8 mouse cellular contexts compared by ENCODE assay signal in the genomic region with DNA sequence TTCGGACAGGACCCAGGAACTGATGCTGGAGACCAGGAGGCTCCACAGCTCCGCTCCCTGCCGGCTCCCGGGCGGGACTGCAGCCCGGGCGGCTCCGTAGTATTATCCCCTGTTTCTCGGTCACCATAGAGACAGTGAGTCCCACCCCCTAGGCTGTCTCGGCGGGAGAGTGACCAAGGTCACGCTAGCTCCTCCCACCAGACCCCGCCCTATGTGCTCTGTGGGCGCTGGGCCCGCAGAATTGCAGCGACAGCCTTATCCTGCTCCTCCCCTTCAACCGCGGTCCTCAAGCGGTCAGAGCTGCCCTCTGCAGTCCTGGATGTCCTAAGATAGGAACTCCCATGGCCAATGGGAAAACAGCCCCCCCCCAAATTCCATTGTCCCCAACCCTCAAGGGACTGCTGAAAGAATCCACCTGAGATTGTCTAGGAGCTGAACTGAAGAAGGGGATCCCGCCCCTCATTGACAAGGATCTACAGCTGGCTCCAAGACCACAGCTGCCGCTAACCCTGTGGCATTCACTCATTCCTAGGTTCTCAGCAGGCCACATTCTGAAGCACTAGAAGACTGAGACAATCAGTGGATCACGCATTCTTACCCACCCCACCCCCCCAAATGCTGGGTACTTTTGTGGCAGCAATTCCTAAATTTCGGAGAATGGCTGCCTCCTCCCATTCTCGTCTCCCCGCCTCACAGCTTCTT. TPM values are rescaled to one million over a fixed set of nuclear protein-coding genes. Genes with fewer than 3 reads are reported as not detected.
DNase-seq lines count a peak whose midpoint lies in the region; ATAC-seq and TF ChIP-seq lines count a peak whose summit lies in the region.

A gene (minus strand): TSS at position 213 of the 702 bp plus-strand sequence.

- H3K9ac ChIP-seq in forebrain, embryonic 16.5 days (replicated peaks; ENCODE audit: low read depth, low read length) = peak within 1 kb of the TSS; percentile 49
- H3K9ac ChIP-seq in liver, postnatal 0 days (replicated peaks) = no peak within 1 kb of the TSS
- H3K9ac ChIP-seq in neural tube, embryonic 14.5 days (replicated peaks; ENCODE audit: low read depth, low read length) = peak within 1 kb of the TSS; percentile 64

- H3K27ac ChIP-seq in cerebellum, adult 2 months (ENCODE audit: insufficient read depth, low read length) = peak within 1 kb of the TSS; percentile 90
- 0 out of 2 replicates have a peak within 1 kb of the TSS, but pooled peaks have one; percentile 31 for H3K27ac ChIP-seq in forebrain, embryonic 16.5 days (ENCODE audit: low read length)
- H3K27ac ChIP-seq in liver, postnatal 0 days (ENCODE audit: low read depth) = no peak within 1 kb of the TSS
- H3K27ac ChIP-seq in neural tube, embryonic 14.5 days (ENCODE audit: low read depth, low read length) = peak within 1 kb of the TSS; percentile 77
- H3K27ac ChIP-seq in testis, adult 2 months (ENCODE audit: control insufficient read depth, insufficient read depth, low read depth, low read length) = peak within 1 kb of the TSS; percentile 27; the same call in 1 of the 2 replicates

- peak within 1 kb of the TSS; percentile 62 for H3K4me2 ChIP-seq in forebrain, embryonic 16.5 days (ENCODE audit: low read length)
- H3K4me2 ChIP-seq in liver, postnatal 0 days (ENCODE audit: low read depth, low read length) = peak within 1 kb of the TSS; percentile 62
- peak within 1 kb of the TSS; percentile 69 for H3K4me2 ChIP-seq in neural tube, embryonic 14.5 days (ENCODE audit: low read depth, low read length)

- no peaks in the 10 kb centered on the region for H3K27me3 ChIP-seq in cerebellum, adult 2 months (ENCODE audit: control insufficient read depth, insufficient read depth, low read length)
- H3K27me3 ChIP-seq in forebrain, embryonic 16.5 days (replicated peaks; ENCODE audit: control insufficient read depth, insufficient read depth, low read length) = no peaks in the 10 kb centered on the region
- peaks cover 45% of the 10 kb centered on the region for H3K27me3 ChIP-seq in liver, postnatal 0 days (ENCODE audit: insufficient read depth, low read length)
- no peaks in the 10 kb centered on the region for H3K27me3 ChIP-seq in neural tube, embryonic 14.5 days (ENCODE audit: control insufficient read depth, insufficient read depth, low read length)
- H3K27me3 ChIP-seq in testis, adult 2 months (ENCODE audit: control insufficient read depth, insufficient read depth, low read length) = no peaks in the 10 kb centered on the region

- 12% methylated on average over 25 of the region's 25 CpGs for WGBS in cerebellum, adult 2 months
- WGBS in forebrain, embryonic 16.5 days = 6% methylated on average over 25 of the region's 25 CpGs
- 14% methylated on average over 25 of the region's 25 CpGs for WGBS in large intestine, adult 2 months
- 7% methylated on average over 25 of the region's 25 CpGs for WGBS in liver, postnatal 0 days (ENCODE audit: insufficient replicate concordance)
- WGBS in neural tube, embryonic 14.5 days = 3% methylated on average over 25 of the region's 25 CpGs

- TF ChIP-seq CTCF in cerebellum, adult 2 months (IDR thresholded peaks at IDR 0.05; ENCODE audit: borderline replicate concordance, insufficient read depth, low read depth, low read length) = peak; percentile 32; the same call in 1 of the 2 replicates
- TF ChIP-seq CTCF in liver, postnatal 0 days (IDR thresholded peaks at IDR 0.05; ENCODE audit: low read depth) = peak; percentile 51
- no peak for TF ChIP-seq CTCF in testis, adult 2 months (IDR thresholded peaks at IDR 0.05; ENCODE audit: control insufficient read depth, insufficient read depth, insufficient replicate concordance, low read depth, low read length)

- no peak; the same call in 1 of the 2 replicates for TF ChIP-seq EP300 in liver, postnatal 0 days (IDR thresholded peaks at IDR 0.05; ENCODE audit: low read depth)

- intact Hi-C loops in heart, postnatal 14 days (cut with DNase I) = no loop called here

- DNase-seq in ES-CJ7 (ENCODE audit: low read depth, low spot score) = peak; percentile 98
- DNase-seq in cerebellum, adult 2 months = peak; percentile 93
- DNase-seq in heart, postnatal 14 days = peak; percentile 96 to 97
- DNase-seq in large intestine, adult 2 months (ENCODE audit: low read depth, low spot score) = peak; percentile 91
- peak; percentile 88 for DNase-seq in liver, postnatal 0 days

- peak within 1 kb of the TSS; percentile 90 for H3K4me3 ChIP-seq in cerebellum, adult 2 months (replicated peaks; ENCODE audit: insufficient read depth, low read depth, low read length)
- H3K4me3 ChIP-seq in forebrain, embryonic 16.5 days (replicated peaks; ENCODE audit: low read length) = peak within 1 kb of the TSS; percentile 43
- 0 out of 2 replicates have a peak within 1 kb of the TSS, but pooled peaks have one; percentile 9 for H3K4me3 ChIP-seq in liver, postnatal 0 days (ENCODE audit: low read depth, low read length)
- peak within 1 kb of the TSS; percentile 42 for H3K4me3 ChIP-seq in neural tube, embryonic 14.5 days (ENCODE audit: low read depth, low read length)
- peak within 1 kb of the TSS; percentile 76 for H3K4me3 ChIP-seq in testis, adult 2 months (ENCODE audit: control insufficient read depth, low read depth, low read length)

- peak; percentile 86; the same call in 1 of the 2 replicates for TF ChIP-seq POLR2A in cerebellum, adult 2 months (IDR thresholded peaks at IDR 0.05; ENCODE audit: borderline replicate concordance, insufficient read depth, low read length)
- peak; percentile 42; the same call in 1 of the 2 replicates for TF ChIP-seq POLR2A in testis, adult 2 months (IDR thresholded peaks at IDR 0.05; ENCODE audit: control insufficient read depth, low read depth, low read length)

- ATAC-seq in forebrain, embryonic 16.5 days = peak; percentile 85
- ATAC-seq in liver, postnatal 0 days = peak; percentile 93
- ATAC-seq in neural tube, embryonic 14.5 days (ENCODE audit: low read depth) = peak; percentile 89

- H3K9me3 ChIP-seq in forebrain, embryonic 16.5 days (ENCODE audit: control insufficient read depth, low read length) = no peaks in the 10 kb centered on the region
- H3K9me3 ChIP-seq in liver, postnatal 0 days (ENCODE audit: low read length) = no peaks in the 10 kb centered on the region
- H3K9me3 ChIP-seq in neural tube, embryonic 14.5 days (ENCODE audit: control insufficient read depth, low read length) = no peaks in the 10 kb centered on the region

- no peaks in the 10 kb centered on the region for H3K36me3 ChIP-seq in forebrain, embryonic 16.5 days (ENCODE audit: control insufficient read depth, insufficient read depth)
- no peaks in the 10 kb centered on the region for H3K36me3 ChIP-seq in liver, postnatal 0 days (replicated peaks; ENCODE audit: insufficient read depth, low read length)
- H3K36me3 ChIP-seq in neural tube, embryonic 14.5 days (ENCODE audit: control insufficient read depth, insufficient read depth, low read length) = 0 out of 2 replicates have a peak, but pooled peaks cover 6% of the 10 kb centered on the region
- peaks cover 2% of the 10 kb centered on the region; the same call in 1 of the 2 replicates for H3K36me3 ChIP-seq in testis, adult 2 months (ENCODE audit: control insufficient read depth, insufficient read depth, low read length)

- peaks cover 33% of the 10 kb centered on the region for H3K4me1 ChIP-seq in cerebellum, adult 2 months (ENCODE audit: control insufficient read depth, insufficient read depth, low read length)
- peaks cover 52% of the 10 kb centered on the region for H3K4me1 ChIP-seq in forebrain, embryonic 16.5 days (replicated peaks; ENCODE audit: control insufficient read depth, insufficient read depth, low read length)
- peaks cover 24% of the 10 kb centered on the region for H3K4me1 ChIP-seq in liver, postnatal 0 days (ENCODE audit: insufficient read depth)
- peaks cover 31% of the 10 kb centered on the region for H3K4me1 ChIP-seq in neural tube, embryonic 14.5 days (ENCODE audit: control insufficient read depth, insufficient read depth, low read length)
- peaks cover 37% of the 10 kb centered on the region for H3K4me1 ChIP-seq in testis, adult 2 months (ENCODE audit: control insufficient read depth, insufficient read depth, low read length)

RNA-seq across cellular contexts. Expression of the gene that starts here (rescaled TPM):
- 286 and 297 TPM in 2 replicates for polyA plus RNA-seq in cerebellum, adult 2 months (2012; rRNA removed)
- polyA plus RNA-seq in forebrain, embryonic 16.5 days (2015; fragmentation: Nextera tagmentation; extraction: Ambion mirVana) = 28.9 and 56.5 TPM in 2 replicates
- total RNA-seq in heart, postnatal 14 days (2021) = 10 to 100 TPM; 47.7 to 50.1 TPM
- polyA plus RNA-seq in large intestine, adult 2 months (2012; rRNA removed) = 73.9 and 101 TPM in 2 replicates
- 1.4 and 3.8 TPM in 2 replicates for polyA plus RNA-seq in liver, postnatal 0 days (2015; fragmentation: Nextera tagmentation; extraction: Ambion mirVana)
- polyA plus RNA-seq in neural tube, embryonic 14.5 days (2014; fragmentation: Nextera tagmentation; extraction: Ambion mirVana) = 189 and 259 TPM in 2 replicates
- 21.5 and 23.4 TPM in 2 replicates for polyA plus RNA-seq in testis, adult 2 months (2012; rRNA removed)

Comparison
In these comparisons a context has a peak if more than half of its experiments do, and no peak if none do; other contexts are left out.
1. H3K4me3 ChIP-seq: peak in every context shown above with its lines; median percentile 90 in cerebellum, adult 2 months; 76 in testis, adult 2 months; 43 in forebrain, embryonic 16.5 days; 42 in neural tube, embryonic 14.5 days; 9 in liver, postnatal 0 days.